Mouse (Mus musculus): ENCODE measurements at regions not wholly inside any gene's neighbourhood (a gene's known extent, or its start where the extent isn't known, plus 50 kb on each side); places are given as distances from the start of the nearest gene placed in this dataset.
"Not testable (repeated sequence)": the region's sequence is repeated elsewhere in the genome, so short reads cannot be mapped to it uniquely, and the experiment has no call there.

DNA sequence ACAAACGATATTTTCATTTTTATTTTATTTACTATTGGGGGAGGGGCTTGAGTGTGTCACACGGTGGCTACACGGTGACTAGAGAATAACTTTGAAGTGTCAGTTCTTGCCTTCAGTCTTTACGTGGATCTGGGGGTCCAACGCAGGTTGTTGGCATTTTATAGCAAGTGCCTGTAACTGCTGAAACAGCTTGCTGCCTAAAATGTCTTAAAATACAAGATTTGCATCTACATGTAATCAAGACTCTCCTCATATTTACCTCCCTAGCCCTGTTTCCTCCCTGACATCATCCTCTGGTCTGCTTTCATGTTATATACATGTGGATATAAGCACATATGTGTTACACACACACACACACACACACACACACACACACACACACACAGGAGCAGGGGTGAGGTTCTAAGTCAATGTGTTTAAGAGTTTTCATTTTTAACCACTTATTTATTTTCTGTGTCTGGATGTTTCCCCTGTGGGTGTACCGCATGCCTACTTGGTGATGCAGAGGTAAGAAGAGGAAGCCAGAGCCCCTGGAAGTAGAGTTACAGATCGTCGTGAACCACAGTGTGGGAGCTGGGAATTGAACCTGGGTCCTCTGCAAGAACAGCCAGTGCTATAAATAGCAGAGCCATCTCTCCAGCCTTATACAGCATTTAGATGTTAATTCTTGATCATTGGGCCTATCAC is 119.5 kb upstream of the Cpsf6 start:
- DNase-seq (ENCODE audit: low spot score) = no peak

- no peak for DNase-seq (ENCODE audit: low spot score)
These were observed 118.7 kb upstream of the Cpsf6 start for GRCm38 (mm10) chr10:117498497-117498896.

DNA sequence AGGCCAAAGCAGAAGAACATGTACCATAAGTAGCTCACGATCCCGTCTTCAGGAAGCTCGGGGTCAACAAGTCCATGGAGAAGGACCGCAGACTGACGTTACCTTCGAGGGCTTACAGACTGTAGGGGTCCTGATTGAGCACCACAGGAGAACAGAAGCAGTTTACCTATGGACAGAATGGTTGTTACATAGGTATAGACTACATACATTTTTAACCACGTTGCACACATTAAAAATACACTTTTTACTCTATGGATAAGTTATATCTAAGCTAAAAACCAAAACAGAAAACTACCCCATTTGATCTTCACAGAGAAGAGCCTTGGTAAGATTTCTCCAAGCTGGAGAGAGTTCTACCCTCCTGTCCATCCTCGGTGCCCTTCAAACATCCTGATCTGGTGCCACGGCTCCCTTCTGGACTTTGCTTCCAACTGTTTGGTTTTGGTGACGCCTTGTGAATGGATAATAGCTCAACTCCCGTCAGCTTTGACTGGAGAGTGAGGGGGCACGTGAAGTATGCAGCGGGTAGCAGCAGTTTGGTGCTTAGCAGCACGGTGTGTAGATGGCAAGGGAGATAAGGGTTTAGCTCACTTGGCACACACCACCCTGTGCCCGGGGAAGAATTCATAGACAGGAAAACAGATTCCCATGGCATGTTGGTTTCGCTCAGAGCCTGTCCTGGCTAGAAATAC is 117.9 kb upstream of the Cpsf6 start:
- DNase-seq (ENCODE audit: low spot score) = no peak

- not testable (repeated sequence) for DNase-seq (ENCODE audit: low spot score)
These were observed 117.3 kb upstream of the Cpsf6 start for GRCm38 (mm10) chr10:117497082-117497481.

DNA sequence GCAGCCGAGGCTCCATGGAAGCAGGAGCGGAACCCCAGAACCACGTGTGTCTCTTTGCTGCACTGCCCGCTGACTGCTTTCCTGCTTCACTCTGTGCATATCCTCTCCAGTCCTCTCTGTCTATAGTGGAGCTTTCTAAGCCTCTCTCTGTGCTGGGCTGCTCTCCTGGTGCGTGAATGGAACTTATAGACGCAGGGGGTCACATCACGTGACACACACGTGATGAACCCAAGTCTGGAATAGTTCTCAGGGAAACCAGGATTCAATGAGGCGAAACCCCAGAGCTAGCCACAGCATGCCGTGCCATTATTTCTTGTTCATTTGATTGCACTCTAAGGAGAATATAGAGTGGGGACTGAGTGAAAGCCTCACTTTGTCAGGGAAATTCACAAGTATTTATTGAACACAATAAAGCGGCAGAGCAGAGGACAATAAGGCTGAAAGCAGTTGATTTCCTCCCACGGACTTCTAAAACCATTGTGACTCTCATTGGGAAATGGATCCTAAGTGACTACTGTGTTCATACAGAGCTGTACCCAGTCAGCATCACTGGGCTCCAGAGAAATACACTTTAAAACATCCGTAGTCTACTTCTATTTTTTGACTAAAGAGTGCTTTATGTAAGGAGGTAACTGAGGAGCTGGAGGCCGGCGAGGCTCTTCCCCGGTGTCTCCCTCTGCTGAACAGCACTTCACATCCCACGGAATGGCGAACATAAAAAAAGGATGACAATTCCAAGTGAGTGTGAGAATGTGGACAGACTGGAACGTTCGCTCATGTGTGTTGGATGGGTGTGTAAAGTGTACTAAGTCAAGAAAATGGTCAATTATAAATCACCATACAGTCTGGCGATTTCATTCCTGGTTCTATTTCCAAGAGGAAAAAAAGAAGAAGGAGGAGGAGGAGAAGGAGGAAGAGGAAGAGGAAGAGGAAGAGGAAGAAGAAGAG is 116.5 kb upstream of the Cpsf6 start:
- DNase-seq (ENCODE audit: low spot score) = no peak

- DNase-seq (ENCODE audit: low spot score) = no peak
These were observed 114.4 kb upstream of the Cpsf6 start for GRCm38 (mm10) chr10:117494171-117494701.

DNA sequence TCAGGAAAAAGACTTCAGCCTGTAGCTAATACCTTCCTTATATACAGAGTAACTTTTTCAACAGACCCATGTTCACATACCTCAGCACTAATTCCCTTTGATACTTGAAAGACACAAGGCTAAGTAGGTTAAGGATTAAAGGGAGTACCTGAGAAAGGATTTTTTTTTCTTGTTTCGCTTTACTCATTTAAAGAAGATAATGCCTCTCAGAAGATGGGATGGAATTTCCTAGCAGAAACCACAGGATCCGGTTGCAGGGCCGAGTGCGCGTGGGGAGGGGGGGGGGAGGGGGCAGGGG is 114.0 kb upstream of the Cpsf6 start:
- DNase-seq (ENCODE audit: low spot score) = no peak

GRCm38 (mm10) chr10:117493091-117493823 is 113.4 kb upstream of the Cpsf6 start:
- DNase-seq (ENCODE audit: low spot score) = no peak

DNA sequence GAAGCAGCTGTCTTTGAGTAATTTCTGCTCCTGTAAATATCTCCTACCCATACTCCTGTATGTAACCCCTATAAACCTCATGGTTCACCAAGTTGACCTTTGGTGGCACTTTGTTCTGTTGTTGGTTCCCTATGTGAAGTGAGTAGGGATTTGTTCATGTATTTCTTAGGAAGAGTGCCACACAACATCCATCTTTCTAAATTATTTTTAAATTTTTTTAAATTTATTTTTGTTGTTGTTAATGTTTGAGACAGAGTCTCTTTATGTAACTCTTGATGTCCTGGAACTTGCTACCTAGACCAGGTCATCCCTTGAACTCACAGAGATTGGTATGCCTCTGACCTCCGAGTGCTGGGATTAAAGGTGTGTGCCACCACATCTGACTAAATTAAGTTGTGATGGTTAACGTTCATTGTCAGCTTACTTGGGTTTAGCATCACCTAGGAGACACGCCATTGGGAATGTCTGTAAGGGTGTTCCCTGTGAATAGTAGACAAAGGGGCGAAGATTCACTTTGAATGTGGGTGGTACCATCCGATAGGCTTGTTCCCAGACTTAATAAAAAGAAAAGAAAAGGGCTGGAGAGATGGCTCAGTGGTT is 112.7 kb upstream of the Cpsf6 start:
- DNase-seq (ENCODE audit: low spot score) = no peak

DNA sequence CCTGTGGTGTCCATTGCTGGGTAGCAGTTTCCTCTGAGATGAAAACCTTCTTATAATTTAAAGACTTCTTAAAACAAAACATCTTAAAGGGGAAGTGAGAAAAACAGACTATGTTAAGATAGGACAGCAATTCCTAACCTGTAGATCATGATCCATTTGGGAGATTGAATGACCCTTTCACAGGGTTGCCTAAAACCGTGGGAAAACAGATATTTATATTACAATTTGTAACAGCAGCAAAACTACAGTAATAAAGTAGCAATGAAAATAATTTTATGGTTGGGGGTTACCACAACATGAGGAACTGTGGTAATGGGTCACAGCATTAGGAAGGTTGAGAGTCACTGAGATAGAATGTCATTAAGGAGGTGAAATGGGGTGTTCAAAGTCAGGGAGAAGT is 111.9 kb upstream of the Cpsf6 start:
- DNase-seq (ENCODE audit: low spot score) = no peak

GRCm38 (mm10) chr10:117490851-117491595 is 111.2 kb upstream of the Cpsf6 start:
- DNase-seq (ENCODE audit: low spot score) = no peak

DNA sequence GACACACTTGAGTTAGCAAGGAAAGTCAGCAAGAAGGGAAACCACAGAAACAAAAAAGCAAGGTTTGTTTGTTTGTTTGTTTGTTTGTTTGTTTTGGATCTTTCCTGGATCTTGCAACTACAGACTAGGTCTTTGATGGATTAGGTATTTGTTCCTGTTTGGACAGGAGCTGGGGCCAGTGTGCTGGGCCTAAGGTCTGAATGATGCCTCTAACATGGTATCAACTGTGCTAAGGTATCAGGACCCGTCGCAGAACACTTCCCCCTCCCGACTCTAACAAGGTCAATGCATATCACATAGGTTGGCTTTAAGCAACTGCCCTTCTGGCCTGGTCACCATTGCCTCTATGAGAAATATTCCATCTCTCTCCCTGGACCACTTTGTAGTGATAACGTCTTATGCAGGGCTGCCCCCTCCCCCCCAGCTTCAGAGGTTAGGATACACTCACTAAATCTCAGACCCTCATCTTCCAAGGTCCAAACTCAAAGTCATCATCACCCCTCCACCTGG is 103.3 kb upstream of the Cpsf6 start:
- no peak for DNase-seq (ENCODE audit: low spot score)

- DNase-seq (ENCODE audit: low spot score) = no peak
These were observed 102.5 kb upstream of the Cpsf6 start for GRCm38 (mm10) chr10:117482361-117482760.

DNA sequence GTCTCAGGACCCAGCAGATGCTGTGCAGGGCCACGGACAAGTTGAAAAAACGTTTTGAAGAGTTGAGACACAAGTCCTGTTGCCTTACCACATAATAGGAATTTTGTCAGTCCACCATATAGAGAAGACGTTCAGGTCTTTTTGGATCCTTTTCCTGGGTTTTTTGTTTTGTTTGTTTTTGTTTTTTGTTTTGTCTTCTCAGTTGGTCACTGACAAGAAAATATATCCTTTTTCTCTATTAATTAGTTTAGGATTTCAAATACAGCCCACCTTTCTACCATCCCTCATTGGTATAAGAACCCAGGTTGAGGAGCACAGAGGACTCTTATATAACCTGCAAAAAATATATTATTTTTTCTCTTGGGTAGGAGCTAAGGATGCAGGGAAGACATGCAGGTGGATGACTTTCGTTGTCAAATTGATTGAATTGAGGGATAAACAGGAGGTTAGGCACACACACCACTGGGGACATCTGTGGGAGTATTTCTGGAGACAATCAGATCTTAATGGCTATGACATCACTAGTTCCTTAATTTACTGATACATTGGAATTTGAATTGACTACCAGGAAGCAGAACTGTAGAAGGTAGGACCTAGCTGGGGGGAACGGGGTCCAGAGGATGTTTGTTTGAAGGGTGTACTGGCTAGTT is 101.7 kb upstream of the Cpsf6 start:
- DNase-seq (ENCODE audit: low spot score) = no peak

DNA sequence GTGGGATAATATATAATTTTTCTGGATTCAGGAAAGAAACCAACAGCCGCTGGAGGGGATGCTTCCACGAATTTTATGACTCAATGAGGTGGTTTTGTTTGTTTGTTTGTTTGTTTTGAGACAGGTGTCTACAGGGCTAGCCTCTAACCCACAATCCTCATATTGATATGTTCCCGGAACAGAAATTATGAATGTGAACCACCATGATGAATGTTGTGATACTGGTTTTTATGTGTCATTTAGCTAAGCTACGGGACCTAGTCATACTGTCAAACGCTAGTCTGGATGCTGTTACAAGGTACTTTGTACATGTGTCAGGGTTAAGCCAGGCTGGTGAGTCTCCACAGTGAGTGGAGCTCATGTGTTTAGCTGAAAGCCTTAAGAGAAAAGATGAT is 100.6 kb upstream of the Cpsf6 start:
- DNase-seq (ENCODE audit: low spot score) = no peak

GRCm38 (mm10) chr10:117479721-117480455 is 100.1 kb upstream of the Cpsf6 start:
- DNase-seq (ENCODE audit: low spot score) = no peak

DNA sequence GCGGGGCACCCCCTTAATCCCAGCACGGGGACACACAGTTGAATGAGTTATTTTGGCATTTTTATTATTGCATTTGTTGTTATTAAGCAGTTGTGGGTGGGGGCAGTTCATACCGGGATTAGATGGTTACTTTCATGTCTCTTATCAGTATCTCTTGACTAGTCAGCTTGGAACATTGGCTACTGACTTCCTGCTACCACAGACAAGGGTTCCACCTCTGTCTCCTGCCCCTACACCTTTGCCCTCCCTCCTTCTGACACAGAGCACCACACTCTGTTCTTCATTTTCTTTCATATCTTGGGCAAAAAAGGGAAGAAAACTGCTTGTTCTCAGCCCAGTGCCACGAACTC is 99.1 kb upstream of the Cpsf6 start:
- no peak for DNase-seq (ENCODE audit: low spot score)

DNA sequence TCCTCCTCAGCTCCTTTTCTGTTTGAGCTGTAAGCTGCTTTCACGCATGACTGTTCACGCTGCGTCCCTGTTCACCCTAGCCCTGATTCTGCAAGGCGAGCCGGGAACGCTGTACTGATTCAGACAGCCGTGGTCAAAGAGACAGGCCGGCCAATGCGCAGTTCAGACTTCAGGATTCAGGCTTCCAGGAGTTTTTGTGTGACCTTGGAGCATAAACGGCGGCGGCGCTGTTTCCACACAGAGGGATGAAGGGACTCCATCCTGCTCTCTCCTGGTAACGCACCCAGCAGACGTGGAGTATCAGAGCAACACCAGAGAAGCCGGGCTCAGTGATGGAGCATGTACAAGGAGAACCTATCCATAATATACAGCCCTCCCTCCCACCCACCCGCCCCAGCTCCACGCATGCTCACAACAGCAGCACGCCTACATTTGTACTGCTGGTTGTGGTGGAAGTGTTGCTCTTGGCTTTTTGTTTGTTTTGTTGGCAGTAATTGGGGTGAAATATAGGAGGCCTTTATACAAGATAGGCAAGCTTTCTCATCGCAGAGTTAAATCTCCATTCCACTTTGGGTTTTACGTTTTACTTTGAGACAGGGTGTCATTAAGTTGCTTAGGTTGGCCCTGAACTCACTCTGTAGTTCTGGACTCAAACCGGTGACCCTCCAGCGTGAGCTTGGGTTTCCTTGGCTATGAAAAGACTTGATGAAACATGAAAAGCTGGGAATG is 98.6 kb upstream of the Cpsf6 start:
- no peak for DNase-seq (ENCODE audit: low spot score)
